Mouse (Mus musculus) embryonic facial prominence, embryonic 10.5 days (tissue): ENCODE results near the gene 4933403O08Rik. TPM values are rescaled to one million over a fixed set of nuclear protein-coding genes. Genes with fewer than 3 reads are reported as not detected.

Source experiments
- DNase-seq: peaks from one replicate; pipeline ENCODE4 v3.0.0-alpha.2; 2017; ENCODE audit warnings: low spot score
- H3K27ac ChIP-seq: fragments of 300-500 bp; sonication (generic); replicated peaks from 2 replicates; pipeline ENCODE4 v1.5.1; 2016; ENCODE audit warnings: mild to moderate bottlenecking
- H3K27me3 ChIP-seq: fragments of 300-500 bp; sonication (generic); replicated peaks from 2 replicates; pipeline ENCODE4 v1.6.1; 2016; ENCODE audit warnings: low read depth, mild to moderate bottlenecking; ENCODE audit not compliant: poor library complexity, severe bottlenecking
- H3K36me3 ChIP-seq: fragments of 300-500 bp; sonication (generic); replicated peaks from 2 replicates; pipeline ENCODE4 v1.6.1; 2016; ENCODE audit warnings: mild to moderate bottlenecking, moderate library complexity
- H3K4me1 ChIP-seq: fragments of 300-500 bp; sonication (generic); 2 replicates; pipeline ENCODE4 v1.6.1; 2016
- H3K4me3 ChIP-seq: fragments of 300-500 bp; sonication (generic); 2 replicates; pipeline ENCODE4 v1.5.1; 2016; ENCODE audit warnings: mild to moderate bottlenecking, moderate library complexity
- H3K9me3 ChIP-seq: fragments of 300-500 bp; sonication (generic); 2 replicates; pipeline ENCODE4 v1.6.1; 2016; ENCODE audit warnings: mild to moderate bottlenecking
- WGBS: fragments of 180-500 bp; shearing (Covaris S2); methylation state at CpG from one replicate; pipeline ENCODE4 v1.1.7; 2016; 5-methylcytosine and 5-hydroxymethylcytosine counted together
- polyA plus RNA-seq: library from polyadenylated mRNA; unstranded; fragments of >200 nt; fragmentation: Nextera tagmentation; extraction: Ambion mirVana; gene quantifications from 2 replicates; pipeline ENCODE4 v1.2.1, GENCODE M21; 2016

The 4933403O08Rik gene
- polyA plus RNA-seq: not detected in 2 replicates

DNA sequence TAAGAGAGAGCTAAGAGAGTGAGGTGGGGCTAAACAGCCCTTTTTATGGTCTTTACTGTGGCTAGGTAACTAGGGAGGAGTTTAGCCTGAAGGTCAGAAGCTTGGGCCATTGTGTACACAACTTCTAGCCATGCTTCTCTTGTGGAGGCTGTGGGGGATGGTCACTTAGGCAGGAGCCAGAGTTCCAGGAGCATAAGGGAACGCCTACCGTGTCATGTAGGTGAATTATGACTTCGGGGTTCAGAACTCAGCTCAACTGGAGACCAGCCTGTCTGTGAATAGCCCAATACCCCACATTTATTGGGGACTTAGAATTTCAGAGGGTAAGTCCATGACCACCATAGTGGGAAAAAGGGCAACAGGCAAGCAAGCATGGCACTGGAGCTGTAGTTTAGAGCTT, at the start of gene 4933403O08Rik:
Gene 4933403O08Rik, plus strand, starts transcription at position 301 of the 400 bp plus-strand sequence.
- H3K9me3 ChIP-seq: no peaks in the 10 kb centered on the region
- no peak within 1 kb of the TSS for H3K27ac ChIP-seq
- H3K4me3 ChIP-seq: no peak within 1 kb of the TSS
- H3K4me1 ChIP-seq: no peaks in the 10 kb centered on the region
- WGBS: 90% methylated on average over 3 of the region's 3 CpGs
- no peak for DNase-seq
- no peaks in the 10 kb centered on the region for H3K27me3 ChIP-seq
- no peaks in the 10 kb centered on the region for H3K36me3 ChIP-seq

DNA sequence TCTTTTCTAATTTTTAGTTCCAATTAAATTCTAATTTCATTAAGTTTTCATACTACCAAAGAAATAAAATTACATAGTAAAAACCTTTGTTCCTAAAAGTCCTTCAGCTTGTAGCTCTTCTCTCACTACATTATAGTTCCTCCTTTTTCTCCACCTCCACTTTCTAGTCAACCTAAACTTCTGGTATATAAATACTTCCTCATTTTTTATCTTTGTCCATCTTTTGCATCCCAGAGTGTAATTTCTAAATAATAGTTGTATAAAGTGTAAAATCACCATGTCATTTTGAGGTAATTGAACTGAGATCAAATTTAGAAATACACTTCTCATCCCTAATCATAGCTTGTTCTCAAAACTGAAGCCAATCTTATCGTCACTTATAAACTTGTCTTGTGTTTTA, 4.1 kb downstream of the 4933403O08Rik start:
- Histone ChIP-seq H3K4me3 (no peak overlapping the region), H3K27ac (no peak overlapping the region), H3K27me3 (no peaks in the 10 kb centered on the region), H3K4me1 (no peaks in the 10 kb centered on the region), H3K36me3 (no peaks in the 10 kb centered on the region), H3K9me3 (no peaks in the 10 kb centered on the region)
- WGBS: 89% methylated on average over 1 of the region's 1 CpGs
- DNase-seq: no peak

DNA sequence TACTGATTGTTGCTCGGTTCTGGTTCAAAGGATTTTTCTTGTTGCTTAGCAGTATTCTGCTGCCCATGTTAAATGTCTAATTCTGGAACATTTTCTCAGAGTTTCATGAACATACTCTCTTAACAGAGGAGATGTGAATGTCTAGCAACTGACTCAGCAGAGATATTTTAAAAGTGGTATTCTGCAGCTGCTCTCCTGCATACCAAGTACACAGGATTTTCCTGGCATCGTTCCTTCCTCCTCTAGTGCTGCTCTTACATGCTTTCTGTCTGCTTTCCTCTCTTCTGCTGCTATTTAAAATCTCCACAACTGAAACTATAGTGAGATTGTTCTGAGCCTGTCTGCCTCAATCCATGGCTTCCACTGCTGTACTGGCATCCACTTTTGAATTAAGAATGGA, 16.7 kb downstream of the 4933403O08Rik start:
- Histone ChIP-seq H3K4me1 (no peaks in the 10 kb centered on the region), H3K36me3 (no peaks in the 10 kb centered on the region), H3K4me3 (no peak overlapping the region), H3K27me3 (no peaks in the 10 kb centered on the region), H3K27ac (no peak overlapping the region), H3K9me3 (no peaks in the 10 kb centered on the region)
- WGBS: 92% methylated on average over 2 of the region's 2 CpGs
- no peak for DNase-seq

DNA sequence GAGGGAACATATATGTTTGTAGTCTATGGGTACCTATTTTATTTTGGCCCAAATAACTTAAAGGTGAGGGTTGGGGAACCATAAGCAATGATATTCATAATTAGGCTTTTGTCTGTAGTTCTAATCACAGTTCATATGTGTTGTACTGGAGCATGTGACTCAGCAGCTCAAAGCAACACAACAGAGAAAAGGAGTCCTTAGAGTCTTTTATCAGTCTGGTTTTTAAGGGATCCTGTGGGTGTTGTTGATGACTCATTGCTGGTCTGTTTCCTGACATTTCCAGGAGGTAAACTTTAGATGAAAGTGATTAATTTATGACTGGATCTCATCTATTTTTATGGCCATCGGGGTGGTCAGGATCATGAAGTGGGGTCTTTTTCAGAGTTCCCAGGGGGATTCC, 34.7 kb downstream of the 4933403O08Rik start:
- Histone ChIP-seq H3K9me3 (no peaks in the 10 kb centered on the region), H3K4me3 (no peak overlapping the region), H3K27ac (no peak overlapping the region), H3K36me3 (no peaks in the 10 kb centered on the region), H3K4me1 (no peaks in the 10 kb centered on the region), H3K27me3 (no peaks in the 10 kb centered on the region)
- no peak for DNase-seq
- WGBS: 84% methylated on average over 1 of the region's 1 CpGs

Other genes with a start within 250 kb of the 4933403O08Rik start
- gene Tex16, start 228.0 kb upstream of the 4933403O08Rik start, polyA plus RNA-seq: 0.95 and 1.1 TPM in 2 replicates
- gene Apool, start 72.3 kb downstream of the 4933403O08Rik start, polyA plus RNA-seq: 70.8 and 74.1 TPM in 2 replicates
- 0.10 TPM in 1 of 2 replicates, not detected in the other for gene Satl1, start 167.7 kb downstream of the 4933403O08Rik start, polyA plus RNA-seq